Mouse (Mus musculus): Measurements from ENCODE around the gene Mrpl32.

GRCm38 (mm10) chr13:14607616-14608015 is 5.3 kb downstream of the Mrpl32 start:
- TF ChIP-seq CTCF (IDR thresholded peaks at IDR 0.05; ENCODE audit: borderline replicate concordance, insufficient read depth, low read depth, low read length) (no peak), POLR2A (IDR thresholded peaks at IDR 0.05; ENCODE audit: borderline replicate concordance, insufficient read depth, low read length) (no peak)
